Mouse (Mus musculus): ENCODE measurements around the gene Lnpep. TPM values are rescaled to one million over a fixed set of nuclear protein-coding genes. Genes with fewer than 3 reads are reported as not detected.
"Not testable (repeated sequence)": the region's sequence is repeated elsewhere in the genome, so short reads cannot be mapped to it uniquely, and the experiment has no call there.

The Lnpep gene
- total and polyA plus RNA-seq, 3 experiments, result 17.5 to 184 (median 139) TPM

GRCm38 (mm10) chr17:17499278-17499677 lies 125.6 kb downstream of the Lnpep start:
- TF ChIP-seq EP300 (IDR thresholded peaks at IDR 0.05; ENCODE audit: insufficient read depth, low read depth, low read length) (no peak), CTCF (IDR thresholded peaks at IDR 0.05) (no peak), POLR2A (IDR thresholded peaks at IDR 0.05; ENCODE audit: insufficient read depth, low read depth, low read length) (no peak)
- intact Hi-C loops (cut with DNase I), result no loop called here
- Histone ChIP-seq H3K79me2 (replicated peaks; ENCODE audit: control insufficient read depth, insufficient read depth, low read length) (no peaks in the 10 kb centered on the region), H3K9ac (ENCODE audit: low read depth, low read length) (no peak overlapping the region), H3K27me3 (ENCODE audit: control insufficient read depth, insufficient read depth, low read length) (no peaks in the 10 kb centered on the region), H3K4me3 (no peak overlapping the region), H3K4me1 (ENCODE audit: control insufficient read depth, insufficient read depth, low read length) (no peaks in the 10 kb centered on the region), H3K36me3 (ENCODE audit: control insufficient read depth, insufficient read depth, low read length) (no peaks in the 10 kb centered on the region), H3K27ac (no peak overlapping the region)
- 38% methylated on average over 3 of the region's 3 CpGs for WGBS
- no peak for DNase-seq

DNA sequence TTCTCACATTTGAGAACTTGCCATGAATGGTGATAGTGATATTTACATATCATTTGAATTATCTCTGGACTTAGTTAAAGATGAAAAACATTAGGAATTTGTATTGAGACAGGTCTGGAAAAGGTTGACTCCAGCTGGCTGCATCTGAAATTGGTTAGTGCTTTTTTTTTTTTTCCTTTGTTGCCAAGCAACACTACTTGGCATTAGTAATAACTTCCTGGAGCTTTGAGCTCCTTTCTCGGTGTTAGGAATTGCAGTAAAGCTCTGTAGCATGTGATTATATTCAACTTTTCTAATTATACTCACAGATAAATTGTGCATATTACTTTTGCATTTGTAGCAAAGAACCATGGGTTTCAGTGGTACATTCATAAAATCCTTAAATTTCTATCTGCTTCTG lies 126.0 kb downstream of the Lnpep start:
- Histone ChIP-seq H3K27me3 (ENCODE audit: control insufficient read depth, insufficient read depth, low read length) (no peaks in the 10 kb centered on the region), H3K36me3 (ENCODE audit: control insufficient read depth, insufficient read depth, low read length) (no peaks in the 10 kb centered on the region), H3K27ac (no peak overlapping the region), H3K79me2 (replicated peaks; ENCODE audit: control insufficient read depth, insufficient read depth, low read length) (no peaks in the 10 kb centered on the region), H3K9ac (ENCODE audit: low read depth, low read length) (no peak overlapping the region), H3K4me1 (ENCODE audit: control insufficient read depth, insufficient read depth, low read length) (no peaks in the 10 kb centered on the region), H3K4me3 (no peak overlapping the region)
- TF ChIP-seq CTCF (IDR thresholded peaks at IDR 0.05), result no peak
- no peak for TF ChIP-seq EP300 (IDR thresholded peaks at IDR 0.05; ENCODE audit: insufficient read depth, low read depth, low read length)
- TF ChIP-seq POLR2A (IDR thresholded peaks at IDR 0.05; ENCODE audit: insufficient read depth, low read depth, low read length), result no peak
- no peak for DNase-seq
- intact Hi-C loops (cut with DNase I), result no loop called here
- WGBS, result 12% methylated on average over 1 of the region's 1 CpGs

- H3K36me3 ChIP-seq (ENCODE audit: control insufficient read depth, insufficient read depth, low read length), result no peaks in the 10 kb centered on the region
- no peaks in the 10 kb centered on the region for H3K4me1 ChIP-seq (ENCODE audit: control insufficient read depth, insufficient read depth, low read length)
- no peaks in the 10 kb centered on the region for H3K79me2 ChIP-seq (replicated peaks; ENCODE audit: control insufficient read depth, insufficient read depth, low read length)
- intact Hi-C loops (cut with DNase I), result no loop called here
- no peak for DNase-seq
- no peaks in the 10 kb centered on the region for H3K27me3 ChIP-seq (ENCODE audit: control insufficient read depth, insufficient read depth, low read length)
- no peak for TF ChIP-seq POLR2A (IDR thresholded peaks at IDR 0.05; ENCODE audit: insufficient read depth, low read depth, low read length)
- TF ChIP-seq EP300 (IDR thresholded peaks at IDR 0.05; ENCODE audit: insufficient read depth, low read depth, low read length), result no peak
- no peak overlapping the region for H3K27ac ChIP-seq
- H3K4me3 ChIP-seq, result no peak overlapping the region
- no peak overlapping the region for H3K9ac ChIP-seq (ENCODE audit: low read depth, low read length)
- 79% methylated on average over 7 of the region's 7 CpGs for WGBS
Observed at GRCm38 (mm10) chr17:17496730-17497129, 128.1 kb downstream of the Lnpep start.

GRCm38 (mm10) chr17:17496234-17496633 lies 128.6 kb downstream of the Lnpep start:
- H3K36me3 ChIP-seq (ENCODE audit: control insufficient read depth, insufficient read depth, low read length); H3K27me3 ChIP-seq (ENCODE audit: control insufficient read depth, insufficient read depth, low read length); intact Hi-C loops (cut with DNase I); H3K79me2 ChIP-seq (replicated peaks; ENCODE audit: control insufficient read depth, insufficient read depth, low read length); H3K4me3 ChIP-seq; H3K27ac ChIP-seq; DNase-seq; H3K4me1 ChIP-seq (ENCODE audit: control insufficient read depth, insufficient read depth, low read length); H3K9ac ChIP-seq (ENCODE audit: low read depth, low read length): not testable (repeated sequence)

- H3K27me3 ChIP-seq (ENCODE audit: control insufficient read depth, insufficient read depth, low read length), result no peaks in the 10 kb centered on the region
- no peaks in the 10 kb centered on the region for H3K4me1 ChIP-seq (ENCODE audit: control insufficient read depth, insufficient read depth, low read length)
- TF ChIP-seq CTCF (IDR thresholded peaks at IDR 0.05) (no peak), POLR2A (IDR thresholded peaks at IDR 0.05; ENCODE audit: insufficient read depth, low read depth, low read length) (no peak), EP300 (IDR thresholded peaks at IDR 0.05; ENCODE audit: insufficient read depth, low read depth, low read length) (no peak)
- intact Hi-C loops (cut with DNase I), result no loop called here
- no peak overlapping the region for H3K9ac ChIP-seq (ENCODE audit: low read depth, low read length)
- no peak for DNase-seq
- WGBS, result 89% methylated on average over 8 of the region's 8 CpGs
- H3K27ac ChIP-seq, result no peak overlapping the region
- no peaks in the 10 kb centered on the region for H3K79me2 ChIP-seq (replicated peaks; ENCODE audit: control insufficient read depth, insufficient read depth, low read length)
- no peaks in the 10 kb centered on the region for H3K36me3 ChIP-seq (ENCODE audit: control insufficient read depth, insufficient read depth, low read length)
- no peak overlapping the region for H3K4me3 ChIP-seq
Observed at GRCm38 (mm10) chr17:17492116-17492515, 132.7 kb downstream of the Lnpep start.

- Histone ChIP-seq H3K4me1 (ENCODE audit: control insufficient read depth, insufficient read depth, low read length) (no peaks in the 10 kb centered on the region), H3K4me3 (no peak overlapping the region), H3K9ac (ENCODE audit: low read depth, low read length) (no peak overlapping the region), H3K27ac (no peak overlapping the region), H3K36me3 (ENCODE audit: control insufficient read depth, insufficient read depth, low read length) (no peaks in the 10 kb centered on the region), H3K27me3 (ENCODE audit: control insufficient read depth, insufficient read depth, low read length) (no peaks in the 10 kb centered on the region), H3K79me2 (replicated peaks; ENCODE audit: control insufficient read depth, insufficient read depth, low read length) (no peaks in the 10 kb centered on the region)
- DNase-seq, result no peak
- TF ChIP-seq EP300 (IDR thresholded peaks at IDR 0.05; ENCODE audit: insufficient read depth, low read depth, low read length) (no peak), POLR2A (IDR thresholded peaks at IDR 0.05; ENCODE audit: insufficient read depth, low read depth, low read length) (no peak), CTCF (IDR thresholded peaks at IDR 0.05) (no peak)
- intact Hi-C loops (cut with DNase I), result no loop called here
- 63% methylated on average over 7 of the region's 7 CpGs for WGBS
Observed at GRCm38 (mm10) chr17:17491622-17492001, 133.2 kb downstream of the Lnpep start.
